Mouse (Mus musculus) midbrain, embryonic 15.5 days (tissue): ENCODE data around the gene Rrp7a. TPM values are rescaled to one million over a fixed set of nuclear protein-coding genes. Genes with fewer than 3 reads are reported as not detected.

ENCODE experiments used
- ATAC-seq: fragments of 200-750 bp; cut with Nextera tagmentation; replicated peaks from 2 replicates; pipeline ENCODE4 v1.8.0; 2017; ENCODE audit warnings: moderate TSS enrichment
- H3K27ac ChIP-seq: fragments of 300-500 bp; sonication (generic); 2 replicates; pipeline ENCODE4 v1.5.1; 2015; ENCODE audit warnings: mild to moderate bottlenecking, inconsistent platforms
- H3K27me3 ChIP-seq: fragments of 300-500 bp; sonication (generic); replicated peaks from 2 replicates; pipeline ENCODE4 v1.6.1; 2015; ENCODE audit warnings: inconsistent platforms
- H3K36me3 ChIP-seq: fragments of 300-500 bp; sonication (generic); replicated peaks from 2 replicates; pipeline ENCODE4 v1.6.1; 2015; ENCODE audit warnings: inconsistent platforms
- H3K4me1 ChIP-seq: fragments of 300-500 bp; sonication (generic); 2 replicates; pipeline ENCODE4 v1.6.1; 2015; ENCODE audit warnings: inconsistent platforms
- H3K4me2 ChIP-seq: fragments of 300-500 bp; sonication (generic); 2 replicates; pipeline ENCODE4 v1.6.1; 2015; ENCODE audit warnings: inconsistent platforms, mild to moderate bottlenecking, moderate library complexity
- H3K4me3 ChIP-seq: fragments of 300-500 bp; sonication (generic); 2 replicates; pipeline ENCODE4 v1.5.1; 2015; ENCODE audit warnings: mild to moderate bottlenecking, inconsistent platforms
- H3K9ac ChIP-seq: fragments of 300-500 bp; sonication (generic); 2 replicates; pipeline ENCODE4 v1.6.1; 2015; ENCODE audit warnings: mild to moderate bottlenecking, inconsistent platforms
- H3K9me3 ChIP-seq: fragments of 300-500 bp; sonication (generic); 2 replicates; pipeline ENCODE4 v1.6.1; 2016; ENCODE audit warnings: inconsistent platforms
- WGBS: fragments of 180-500 bp; shearing (Covaris S2); methylation state at CpG from one replicate; pipeline ENCODE4 v1.1.7; 2015; ENCODE audit warnings: mixed read lengths; 5-methylcytosine and 5-hydroxymethylcytosine counted together
- polyA plus RNA-seq: library from polyadenylated mRNA; unstranded; fragments of >200 nt; fragmentation: Nextera tagmentation; extraction: Ambion mirVana; gene quantifications from 2 replicates; pipeline ENCODE4 v1.2.1, GENCODE M21; 2015

Gene Rrp7a
- polyA plus RNA-seq, 1 experiment from 2014 or later = 86.8 TPM

- Histone ChIP-seq H3K36me3 (no peaks in the 10 kb centered on the region), H3K4me3 (no peak overlapping the region), H3K9ac (no peak overlapping the region), H3K4me2 (no peak overlapping the region), H3K27ac (no peak overlapping the region), H3K4me1 (peaks cover 4% of the 10 kb centered on the region; the same call in 1 of the 2 replicates), H3K9me3 (no peaks in the 10 kb centered on the region), H3K27me3 (no peaks in the 10 kb centered on the region)
- no peak for ATAC-seq
- WGBS = 73% methylated on average over 4 of the region's 4 CpGs
Observed at GRCm38 (mm10) chr15:83074179-83074578, 48.4 kb downstream of the Rrp7a start.

DNA sequence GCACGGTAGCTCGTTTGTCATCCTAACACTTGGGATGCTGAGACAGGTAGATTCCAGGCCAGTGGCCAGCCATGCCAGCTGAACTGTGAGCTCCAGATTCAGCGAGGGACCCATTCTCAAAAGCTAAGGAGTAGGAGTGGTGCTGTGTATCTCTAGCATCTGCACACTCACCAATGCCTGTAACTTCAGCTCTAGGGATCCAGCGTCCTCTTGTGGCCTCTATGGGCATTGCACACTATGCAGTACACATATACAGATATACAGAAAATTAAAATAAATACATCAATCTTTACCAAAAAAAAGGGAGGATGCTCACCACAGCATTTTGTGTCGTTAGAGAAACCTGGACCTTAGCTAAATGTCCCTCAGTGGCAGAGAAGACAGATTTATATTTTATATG lies 50.8 kb downstream of the Rrp7a start:
- Histone ChIP-seq H3K27ac (no peak overlapping the region), H3K36me3 (no peaks in the 10 kb centered on the region), H3K9ac (no peak overlapping the region), H3K9me3 (no peaks in the 10 kb centered on the region), H3K4me1 (0 out of 2 replicates have a peak, but pooled peaks cover 4% of the 10 kb centered on the region), H3K4me3 (no peak overlapping the region), H3K27me3 (no peaks in the 10 kb centered on the region), H3K4me2 (no peak overlapping the region)
- WGBS = 84% methylated on average over 5 of the region's 5 CpGs
- no peak for ATAC-seq

- Histone ChIP-seq H3K27me3 (no peaks in the 10 kb centered on the region), H3K9me3 (no peaks in the 10 kb centered on the region), H3K4me1 (no peaks in the 10 kb centered on the region), H3K4me2 (no peak overlapping the region), H3K4me3 (no peak overlapping the region), H3K27ac (no peak overlapping the region), H3K36me3 (no peaks in the 10 kb centered on the region), H3K9ac (no peak overlapping the region)
- WGBS = 52% methylated on average over 3 of the region's 3 CpGs
- no peak for ATAC-seq
Observed at GRCm38 (mm10) chr15:83070942-83071341, 51.7 kb downstream of the Rrp7a start.

- H3K36me3 ChIP-seq = no peaks in the 10 kb centered on the region
- no peak overlapping the region for H3K9ac ChIP-seq
- no peak for ATAC-seq
- 98% methylated on average over 5 of the region's 5 CpGs for WGBS
- no peaks in the 10 kb centered on the region for H3K4me1 ChIP-seq
- no peak overlapping the region for H3K4me2 ChIP-seq
- no peak overlapping the region for H3K27ac ChIP-seq
- no peak overlapping the region for H3K4me3 ChIP-seq
- no peaks in the 10 kb centered on the region for H3K27me3 ChIP-seq
- H3K9me3 ChIP-seq = no peaks in the 10 kb centered on the region
Observed at GRCm38 (mm10) chr15:83068270-83068669, 54.3 kb downstream of the Rrp7a start.

DNA sequence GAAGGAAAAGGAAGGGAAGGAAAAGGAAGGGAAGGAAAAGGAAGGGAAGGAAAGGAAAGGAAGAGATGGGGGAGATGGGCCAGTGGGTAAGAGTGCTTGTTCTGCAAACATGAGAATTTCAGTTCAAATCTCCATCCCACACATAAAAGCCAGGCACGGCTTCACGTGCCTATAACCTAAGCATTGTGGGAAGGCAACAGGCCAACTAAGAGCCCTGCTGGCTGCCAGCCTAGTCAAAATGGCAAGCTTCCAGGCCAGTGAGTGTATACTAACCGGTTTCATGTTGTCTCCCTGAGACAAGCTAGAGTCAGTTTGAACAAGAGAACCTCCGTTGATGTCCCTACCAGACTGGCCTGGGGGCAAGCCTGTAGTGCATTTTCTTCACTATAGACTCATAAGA lies 57.1 kb downstream of the Rrp7a start:
- ATAC-seq = no peak
- Histone ChIP-seq H3K27ac (no peak overlapping the region), H3K27me3 (no peaks in the 10 kb centered on the region), H3K4me2 (no peak overlapping the region), H3K9ac (no peak overlapping the region), H3K4me1 (peaks cover 3% of the 10 kb centered on the region; the same call in 1 of the 2 replicates), H3K9me3 (no peaks in the 10 kb centered on the region), H3K36me3 (no peaks in the 10 kb centered on the region), H3K4me3 (no peak overlapping the region)
- WGBS = 74% methylated on average over 4 of the region's 4 CpGs

Other genes with a start within 250 kb of the Rrp7a start
- 15.1 and 15.9 TPM in 2 replicates for gene Tcf20, start 134.9 kb downstream of the Rrp7a start, polyA plus RNA-seq
- 2.9 TPM in 2 replicates for gene Nfam1, start 89.5 kb downstream of the Rrp7a start, polyA plus RNA-seq
- gene Serhl, start 33.3 kb downstream of the Rrp7a start, polyA plus RNA-seq = 24.9 and 27.8 TPM in 2 replicates
- 154 and 158 TPM in 2 replicates for gene Poldip3, start 26.6 kb upstream of the Rrp7a start, polyA plus RNA-seq
- gene Cyb5r3, start 49.8 kb upstream of the Rrp7a start, polyA plus RNA-seq = 122 TPM in 2 replicates
- 3.4 and 3.7 TPM in 2 replicates for gene A4galt, start 129.0 kb upstream of the Rrp7a start, polyA plus RNA-seq
- 44.4 and 45.1 TPM in 2 replicates for gene Arfgap3, start 227.4 kb upstream of the Rrp7a start, polyA plus RNA-seq